Mouse (Mus musculus) hindbrain, embryonic 11.5 days (tissue): Measurements from ENCODE around the gene Ptk6. TPM values are rescaled to one million over a fixed set of nuclear protein-coding genes. Genes with fewer than 3 reads are reported as not detected.
A peak's percentile ranks its signal among the peaks of the same experiment; 100 is the strongest.
"Not testable (repeated sequence)": the region's sequence is repeated elsewhere in the genome, so short reads cannot be mapped to it uniquely, and the experiment has no call there.

Experiments
- ATAC-seq: fragments of 200-750 bp; cut with Nextera tagmentation; 2 replicates; pipeline ENCODE4 v1.8.0; 2017; ENCODE audit warnings: mild to moderate bottlenecking, moderate TSS enrichment, moderate library complexity; ENCODE audit not compliant: low FRiP score
- DNase-seq: peaks from one replicate; pipeline ENCODE4 v3.0.0-alpha.2; 2015; ENCODE audit warnings: low spot score
- H3K27ac ChIP-seq: fragments of 300-500 bp; sonication (generic); 2 replicates; pipeline ENCODE4 v1.5.1; 2014; ENCODE audit warnings: mild to moderate bottlenecking, low read depth, low read length
- H3K27me3 ChIP-seq: fragments of 300-500 bp; sonication (generic); 2 replicates; pipeline ENCODE4 v1.6.1; 2014; ENCODE audit warnings: mild to moderate bottlenecking, low read length, moderate library complexity, mixed read lengths; ENCODE audit not compliant: control insufficient read depth, insufficient read depth
- H3K36me3 ChIP-seq: fragments of 300-500 bp; sonication (generic); 2 replicates; pipeline ENCODE4 v1.6.1; 2014; ENCODE audit warnings: mild to moderate bottlenecking, low read length, moderate library complexity, mixed read lengths; ENCODE audit not compliant: control insufficient read depth, insufficient read depth
- H3K4me1 ChIP-seq: fragments of 300-500 bp; sonication (generic); replicated peaks from 2 replicates; pipeline ENCODE4 v1.6.1; 2014; ENCODE audit warnings: low read length, mixed read lengths; ENCODE audit not compliant: control insufficient read depth, insufficient read depth
- H3K4me2 ChIP-seq: fragments of 300-500 bp; sonication (generic); replicated peaks from 2 replicates; pipeline ENCODE4 v1.6.1; 2014; ENCODE audit warnings: mild to moderate bottlenecking, low read depth, low read length
- H3K4me3 ChIP-seq: fragments of 300-500 bp; sonication (generic); 2 replicates; pipeline ENCODE4 v1.5.1; 2014; ENCODE audit warnings: low read depth, low read length
- H3K9ac ChIP-seq: fragments of 300-500 bp; sonication (generic); 2 replicates; pipeline ENCODE4 v1.6.1; 2014; ENCODE audit warnings: low read depth, low read length
- H3K9me3 ChIP-seq: fragments of 300-500 bp; sonication (generic); 2 replicates; pipeline ENCODE4 v1.6.1; 2016; ENCODE audit warnings: low read length; ENCODE audit not compliant: control insufficient read depth
- WGBS: fragments of 180-500 bp; shearing (Covaris S2); extraction: QIAGEN DNeasy Blood & Tissue Kit; methylation state at CpG from one replicate; pipeline ENCODE4 v1.1.7; 2014; 5-methylcytosine and 5-hydroxymethylcytosine counted together
- polyA plus RNA-seq: library from polyadenylated mRNA; unstranded; fragments of >200 nt; fragmentation: Nextera tagmentation; extraction: Ambion mirVana; gene quantifications from 2 replicates; pipeline ENCODE4 v1.2.1, GENCODE M21; 2014

Gene Ptk6
- polyA plus RNA-seq, 1 experiment from 2014 or later = not detected

DNA sequence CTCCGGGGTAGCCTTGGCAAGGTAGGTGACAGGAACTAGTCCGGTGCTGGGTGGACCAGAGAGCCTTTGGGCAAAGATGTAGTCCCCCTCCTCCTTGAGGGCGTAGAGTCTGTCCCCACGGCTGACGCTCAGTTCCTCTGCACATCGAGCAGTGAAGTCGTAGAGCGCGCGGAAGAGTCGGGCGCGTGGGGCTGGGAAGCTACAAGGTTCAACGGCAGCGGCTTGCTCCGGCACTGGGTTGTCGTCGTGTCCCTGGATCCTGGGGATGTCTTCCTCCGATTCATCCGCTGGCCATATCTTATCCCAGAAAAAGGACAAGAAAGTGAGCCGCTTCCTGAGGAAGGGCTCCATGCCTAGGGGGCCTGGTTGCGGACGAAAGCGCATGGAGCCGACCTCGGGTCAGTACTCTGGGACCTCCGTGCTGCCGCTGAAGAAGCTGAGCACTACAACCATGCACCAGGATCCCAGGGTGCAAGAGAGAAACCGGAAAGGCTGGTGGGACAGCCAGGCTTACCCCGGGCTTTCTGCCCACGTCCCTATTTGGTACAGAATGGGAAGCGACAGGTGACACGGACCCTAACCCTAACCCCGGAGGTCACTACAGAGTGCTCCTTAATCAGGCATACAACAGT lies 9.9 kb upstream of the Ptk6 start:
- H3K9me3 ChIP-seq = no peaks in the 10 kb centered on the region
- peak overlapping the region; percentile 54 for H3K4me2 ChIP-seq
- no peaks in the 10 kb centered on the region for H3K36me3 ChIP-seq
- DNase-seq (peak; percentile 43), ATAC-seq (no peak)
- peaks cover 11% of the 10 kb centered on the region for H3K4me1 ChIP-seq
- H3K9ac ChIP-seq = 0 out of 2 replicates have a peak overlapping the region, but pooled peaks have one; percentile 37
- WGBS = 5% methylated on average over 34 of the region's 34 CpGs
- H3K27me3 ChIP-seq = peaks cover 35% of the 10 kb centered on the region
- no peak overlapping the region for H3K27ac ChIP-seq
- peak overlapping the region; percentile 24 for H3K4me3 ChIP-seq

DNA sequence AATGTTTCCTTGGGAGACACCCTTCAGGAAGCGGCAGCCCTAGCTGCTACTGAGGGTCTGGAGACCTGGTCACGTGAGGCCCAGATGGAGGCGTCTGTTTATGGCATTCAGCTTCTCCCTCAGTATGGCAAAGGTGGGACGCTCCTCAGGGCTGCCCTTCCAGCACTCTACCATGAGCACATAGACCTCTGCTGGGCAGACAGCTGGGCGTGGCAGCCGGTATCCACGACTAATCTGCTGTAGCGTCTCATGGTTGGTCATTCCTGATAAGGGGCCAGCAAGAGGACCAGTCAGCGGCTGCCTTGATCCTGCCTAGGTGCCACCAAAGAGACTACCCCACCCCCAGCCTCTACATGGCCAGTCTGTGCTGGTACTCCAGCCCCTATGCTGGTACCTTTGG lies 3.5 kb upstream of the Ptk6 start:
- WGBS = 78% methylated on average over 9 of the region's 9 CpGs
- Histone ChIP-seq H3K4me2 (no peak overlapping the region), H3K9me3 (no peaks in the 10 kb centered on the region), H3K9ac (no peak overlapping the region), H3K36me3 (no peaks in the 10 kb centered on the region), H3K4me3 (no peak overlapping the region), H3K4me1 (no peaks in the 10 kb centered on the region), H3K27me3 (peaks cover 4% of the 10 kb centered on the region; the same call in 1 of the 2 replicates), H3K27ac (no peak overlapping the region)
- ATAC-seq (no peak), DNase-seq (no peak)

DNA sequence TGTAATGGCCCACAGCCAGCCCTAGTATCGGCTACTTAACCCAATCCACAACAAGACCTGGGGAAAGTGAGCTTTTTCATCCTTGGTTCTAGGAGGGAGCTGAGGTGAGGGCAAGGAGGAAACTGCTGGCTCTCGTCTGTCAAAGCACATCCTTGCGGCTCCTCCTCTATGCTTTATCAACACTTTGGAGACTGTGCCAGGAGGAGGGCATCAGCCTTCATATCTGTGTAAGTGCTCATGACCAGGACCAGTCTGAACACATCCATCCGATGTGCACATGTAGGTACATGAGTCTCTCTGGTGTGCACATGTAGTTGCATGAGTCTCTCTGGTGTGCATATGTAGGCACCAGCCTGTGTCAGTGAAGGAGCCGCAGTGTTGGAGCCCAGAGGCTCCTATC lies 3.1 kb upstream of the Ptk6 start:
- ATAC-seq (no peak), DNase-seq (no peak)
- WGBS = 83% methylated on average over 5 of the region's 5 CpGs
- Histone ChIP-seq H3K27ac (no peak overlapping the region), H3K4me2 (no peak overlapping the region), H3K9me3 (no peaks in the 10 kb centered on the region), H3K27me3 (0 out of 2 replicates have a peak, but pooled peaks cover 2% of the 10 kb centered on the region), H3K36me3 (no peaks in the 10 kb centered on the region), H3K4me1 (no peaks in the 10 kb centered on the region), H3K9ac (no peak overlapping the region), H3K4me3 (no peak overlapping the region)

DNA sequence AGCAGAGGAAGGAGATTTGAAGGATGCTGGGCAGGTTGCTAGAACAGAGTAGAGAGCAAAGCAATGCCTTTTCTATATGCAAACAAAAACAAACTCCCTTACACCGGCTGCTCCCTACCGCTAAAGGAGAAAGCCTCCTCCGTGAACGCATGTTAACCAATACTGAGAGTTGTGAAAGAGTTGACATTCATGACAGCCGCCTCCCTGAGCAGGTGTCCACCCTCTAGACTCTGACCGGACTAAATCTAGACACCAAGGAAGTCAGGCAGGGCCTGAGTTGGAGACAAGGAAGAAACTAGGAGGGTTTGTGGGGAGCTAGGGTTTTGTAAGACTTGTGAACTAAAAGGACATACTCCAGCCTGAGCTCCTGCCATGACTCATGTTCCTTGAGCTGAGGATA lies 297 bp upstream of the Ptk6 start:
- no peak overlapping the region for H3K4me3 ChIP-seq
- no peaks in the 10 kb centered on the region for H3K9me3 ChIP-seq
- H3K9ac ChIP-seq = no peak overlapping the region
- H3K4me2 ChIP-seq = no peak overlapping the region
- no peaks in the 10 kb centered on the region for H3K36me3 ChIP-seq
- H3K4me1 ChIP-seq = no peaks in the 10 kb centered on the region
- H3K27ac ChIP-seq = no peak overlapping the region
- 89% methylated on average over 6 of the region's 6 CpGs for WGBS
- ATAC-seq (no peak), DNase-seq (no peak)
- no peaks in the 10 kb centered on the region for H3K27me3 ChIP-seq

DNA sequence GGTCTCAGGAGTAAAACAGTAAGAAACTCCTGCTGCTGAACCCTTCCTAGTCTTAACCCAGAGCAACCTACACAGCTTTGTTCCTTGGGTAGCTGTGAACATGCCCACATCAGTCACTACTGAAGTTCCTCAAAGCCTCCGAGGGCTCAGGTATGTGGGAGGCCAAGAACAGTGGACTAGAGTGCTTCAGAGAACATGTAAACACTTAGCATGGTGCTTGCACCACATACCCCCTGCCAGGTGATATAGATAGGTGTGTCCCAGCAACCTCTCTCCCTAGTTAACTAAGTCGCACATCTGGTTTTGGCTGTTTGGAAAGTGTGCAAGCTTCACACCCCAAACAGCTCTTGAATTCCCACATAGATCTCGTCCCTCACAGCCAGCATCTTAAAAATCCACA lies 983 bp downstream of the Ptk6 start:
- no peaks in the 10 kb centered on the region for H3K36me3 ChIP-seq
- DNase-seq (no peak), ATAC-seq (no peak)
- H3K9ac ChIP-seq = no peak overlapping the region
- H3K27me3 ChIP-seq = no peaks in the 10 kb centered on the region
- no peaks in the 10 kb centered on the region for H3K4me1 ChIP-seq
- no peak overlapping the region for H3K4me2 ChIP-seq
- no peak overlapping the region for H3K27ac ChIP-seq
- 74% methylated on average over 3 of the region's 3 CpGs for WGBS
- no peaks in the 10 kb centered on the region for H3K9me3 ChIP-seq
- H3K4me3 ChIP-seq = no peak overlapping the region

DNA sequence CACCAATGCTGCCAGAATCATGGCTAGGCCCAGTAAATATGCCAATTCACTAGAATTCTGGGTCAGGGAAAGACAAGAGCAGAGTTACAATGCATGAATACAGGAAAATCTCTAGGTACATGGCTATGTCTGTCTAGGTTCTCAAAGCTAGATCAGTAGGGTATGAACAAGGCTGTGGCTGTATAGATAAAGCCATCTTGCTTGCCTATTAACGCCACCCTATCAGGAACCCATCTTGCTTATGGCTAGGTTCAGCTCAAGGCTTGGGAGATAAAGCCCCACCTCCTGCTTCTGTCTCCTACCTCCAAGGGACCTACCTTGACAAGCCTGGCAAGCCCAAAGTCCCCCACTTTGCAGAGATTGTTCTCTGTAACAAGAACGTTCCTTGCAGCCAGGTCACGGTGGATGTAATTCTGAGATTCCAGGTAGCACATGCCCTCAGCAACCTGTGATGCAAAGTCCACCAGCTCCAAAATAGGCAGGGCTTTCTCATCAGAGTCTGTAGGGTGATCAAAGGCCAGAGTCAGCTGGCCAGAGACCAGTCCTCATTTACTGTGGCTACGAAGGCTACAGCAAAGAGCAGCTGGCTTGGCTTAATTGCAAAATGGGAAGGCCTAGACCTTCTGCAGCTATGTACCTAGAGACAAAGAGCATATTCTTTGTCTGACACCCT lies 5.8 kb downstream of the Ptk6 start:
- H3K4me3 ChIP-seq = no peak overlapping the region
- H3K27ac ChIP-seq = no peak overlapping the region
- WGBS = 92% methylated on average over 4 of the region's 4 CpGs
- no peak for ATAC-seq
- DNase-seq = no peak
- H3K4me1 ChIP-seq = no peaks in the 10 kb centered on the region
- no peaks in the 10 kb centered on the region for H3K36me3 ChIP-seq
- H3K9ac ChIP-seq = no peak overlapping the region
- no peak overlapping the region for H3K4me2 ChIP-seq
- no peaks in the 10 kb centered on the region for H3K27me3 ChIP-seq
- H3K9me3 ChIP-seq = no peaks in the 10 kb centered on the region

DNA sequence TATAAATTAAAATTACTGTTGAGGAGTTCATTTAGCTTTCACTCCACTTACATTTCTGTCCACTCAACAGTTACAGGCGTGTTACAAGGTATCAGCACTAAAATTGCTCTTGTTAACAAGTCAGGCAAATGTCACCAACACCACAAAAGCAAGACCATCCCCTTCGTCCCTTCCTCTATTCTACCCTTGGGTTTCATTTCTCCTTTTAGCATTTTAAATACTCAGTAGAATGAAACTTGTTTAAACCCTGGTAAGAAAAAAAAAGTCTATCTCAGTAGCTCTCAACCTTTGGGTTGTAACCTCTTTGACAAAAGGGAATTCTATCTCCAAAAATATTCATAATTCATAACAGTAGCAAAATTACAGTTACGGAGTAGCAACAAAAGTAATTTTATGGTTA lies 9.5 kb downstream of the Ptk6 start:
- no peak for ATAC-seq
- WGBS = 84% methylated on average over 3 of the region's 3 CpGs
- H3K9me3 ChIP-seq = no peaks in the 10 kb centered on the region

DNA sequence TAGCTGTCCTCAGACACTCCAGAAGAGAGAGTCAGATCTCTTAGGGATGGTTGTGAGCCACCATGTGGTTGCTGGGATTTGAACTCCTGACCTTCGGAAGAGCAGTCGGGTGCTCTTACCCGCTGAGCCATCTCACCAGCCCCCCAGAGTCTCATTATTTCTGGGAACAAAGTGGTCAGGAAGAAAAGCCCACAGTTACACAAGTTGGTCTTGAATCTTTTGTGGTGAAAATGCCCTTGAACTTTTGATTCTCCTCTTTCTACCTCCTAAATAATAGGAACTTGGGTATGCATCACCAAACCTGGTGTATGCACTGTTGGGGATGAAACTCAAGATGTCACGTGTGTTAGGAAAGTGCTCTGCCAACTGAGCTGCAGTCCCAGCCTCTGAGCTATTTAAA lies 10.7 kb downstream of the Ptk6 start:
- DNase-seq (no peak), ATAC-seq (no peak)
- Histone ChIP-seq H3K4me3 (no peak overlapping the region), H3K36me3 (no peaks in the 10 kb centered on the region), H3K4me2 (no peak overlapping the region), H3K27me3 (no peaks in the 10 kb centered on the region), H3K27ac (no peak overlapping the region), H3K4me1 (peaks cover 3% of the 10 kb centered on the region), H3K9me3 (no peaks in the 10 kb centered on the region), H3K9ac (no peak overlapping the region)
- 58% methylated on average over 4 of the region's 4 CpGs for WGBS

More for the DNA sequence above, 9.5 kb downstream of the Ptk6 start:
- H3K4me2 ChIP-seq = no peak overlapping the region
- H3K4me3 ChIP-seq = no peak overlapping the region
- H3K9ac ChIP-seq = no peak overlapping the region
- no peaks in the 10 kb centered on the region for H3K27me3 ChIP-seq
- no peak overlapping the region for H3K27ac ChIP-seq
- H3K36me3 ChIP-seq = no peaks in the 10 kb centered on the region
- no peak for DNase-seq
- peaks cover 3% of the 10 kb centered on the region for H3K4me1 ChIP-seq

DNA sequence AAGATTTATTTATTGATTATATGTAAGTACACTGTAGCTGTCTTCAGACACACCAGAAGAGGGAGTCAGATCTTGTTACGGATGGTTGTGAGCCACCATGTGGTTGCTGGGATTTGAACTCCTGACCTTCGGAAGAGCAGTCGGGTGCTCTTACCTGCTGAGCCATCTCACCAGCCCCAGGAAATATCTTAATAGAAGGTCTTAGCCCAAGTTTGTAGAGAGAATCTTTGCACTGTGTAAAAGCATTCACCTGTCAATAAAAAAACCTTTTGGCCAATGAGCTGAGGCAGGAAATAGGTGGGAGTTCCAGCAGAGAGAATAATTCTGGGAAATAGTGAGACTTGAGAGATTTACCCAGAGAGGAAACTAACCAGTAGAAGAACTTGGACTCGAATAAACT lies 11.2 kb downstream of the Ptk6 start:
- ATAC-seq, H3K4me3 ChIP-seq, H3K27me3 ChIP-seq, H3K9ac ChIP-seq, H3K4me1 ChIP-seq, DNase-seq, H3K27ac ChIP-seq, H3K9me3 ChIP-seq, H3K4me2 ChIP-seq, H3K36me3 ChIP-seq: not testable (repeated sequence)
- 72% methylated on average over 3 of the region's 4 CpGs for WGBS
